Mouse (Mus musculus) hindbrain, embryonic 13.5 days (tissue): ENCODE measurements around the gene Gm45713. TPM values are rescaled to one million over a fixed set of nuclear protein-coding genes. Genes with fewer than 3 reads are reported as not detected.

Experiments
- ATAC-seq: fragments of 200-750 bp; cut with Nextera tagmentation; 2 replicates; pipeline ENCODE4 v1.8.0; 2017; ENCODE audit warnings: moderate TSS enrichment; ENCODE audit not compliant: low FRiP score
- H3K27ac ChIP-seq: fragments of 300-500 bp; sonication (generic); 2 replicates; pipeline ENCODE4 v1.5.1; 2015; ENCODE audit warnings: inconsistent platforms, mild to moderate bottlenecking, moderate library complexity
- H3K27me3 ChIP-seq: fragments of 300-500 bp; sonication (generic); 2 replicates; pipeline ENCODE4 v1.6.1; 2015; ENCODE audit warnings: mild to moderate bottlenecking, inconsistent platforms
- H3K36me3 ChIP-seq: fragments of 300-500 bp; sonication (generic); 2 replicates; pipeline ENCODE4 v1.6.1; 2015; ENCODE audit warnings: mild to moderate bottlenecking, inconsistent platforms
- H3K4me1 ChIP-seq: fragments of 300-500 bp; sonication (generic); replicated peaks from 2 replicates; pipeline ENCODE4 v1.6.1; 2015; ENCODE audit warnings: inconsistent platforms
- H3K4me2 ChIP-seq: fragments of 300-500 bp; sonication (generic); 2 replicates; pipeline ENCODE4 v1.6.1; 2015; ENCODE audit warnings: inconsistent platforms, mild to moderate bottlenecking, moderate library complexity
- H3K4me3 ChIP-seq: fragments of 300-500 bp; sonication (generic); 2 replicates; pipeline ENCODE4 v1.5.1; 2015; ENCODE audit warnings: mild to moderate bottlenecking, inconsistent platforms
- H3K9ac ChIP-seq: fragments of 300-500 bp; sonication (generic); 2 replicates; pipeline ENCODE4 v1.6.1; 2015; ENCODE audit warnings: mild to moderate bottlenecking, inconsistent platforms
- H3K9me3 ChIP-seq: fragments of 300-500 bp; sonication (generic); 2 replicates; pipeline ENCODE4 v1.6.1; 2016; ENCODE audit warnings: inconsistent platforms
- WGBS: fragments of 180-500 bp; shearing (Covaris S2); methylation state at CpG from one replicate; pipeline ENCODE4 v1.1.7; 2015; 5-methylcytosine and 5-hydroxymethylcytosine counted together
- polyA plus RNA-seq: library from polyadenylated mRNA; unstranded; fragments of >200 nt; fragmentation: Nextera tagmentation; extraction: Ambion mirVana; gene quantifications from 2 replicates; pipeline ENCODE4 v1.2.1, GENCODE M21; 2015

The Gm45713 gene
- 0.14 TPM in 1 of 2 replicates, not detected in the other for polyA plus RNA-seq

GRCm38 (mm10) chr7:45135993-45136567 is at the start of gene Gm45713, which contains the start of gene Flt3l:
Gene Gm45713 (minus strand): TSS chr7:45136231.
Gene Flt3l (minus strand): TSS chr7:45136432.
- Histone ChIP-seq H3K27me3 (peaks cover 35% of the 10 kb centered on the region), H3K9me3 (no peaks in the 10 kb centered on the region), H3K9ac (peak within 1 kb of the TSS; percentile 62), H3K4me2 (peak within 1 kb of the TSS; percentile 58), H3K27ac (no peak within 1 kb of the TSS), H3K4me1 (peaks cover 12% of the 10 kb centered on the region), H3K36me3 (no peaks in the 10 kb centered on the region), H3K4me3 (peak within 1 kb of the TSS; percentile 39)
- 3% methylated on average over 28 of the region's 29 CpGs for WGBS
- peak; percentile 78 for ATAC-seq

GRCm38 (mm10) chr7:45183672-45184071 is 47.6 kb upstream of the Gm45713 start:
- H3K36me3 ChIP-seq = no peaks in the 10 kb centered on the region
- H3K27me3 ChIP-seq = peaks cover 97% of the 10 kb centered on the region
- WGBS = 74% methylated on average over 7 of the region's 7 CpGs
- H3K4me1 ChIP-seq = peaks cover 29% of the 10 kb centered on the region
- no peak overlapping the region for H3K4me3 ChIP-seq
- no peak overlapping the region; the same call in 1 of the 2 replicates for H3K9ac ChIP-seq
- H3K4me2 ChIP-seq = no peak overlapping the region
- no peaks in the 10 kb centered on the region for H3K9me3 ChIP-seq
- ATAC-seq = no peak
- H3K27ac ChIP-seq = no peak overlapping the region

- no peak overlapping the region for H3K27ac ChIP-seq
- H3K9me3 ChIP-seq = no peaks in the 10 kb centered on the region
- no peak for ATAC-seq
- H3K4me1 ChIP-seq = peaks cover 29% of the 10 kb centered on the region
- H3K4me2 ChIP-seq = peak overlapping the region; percentile 56
- peak overlapping the region; percentile 49; the same call in 1 of the 2 replicates for H3K9ac ChIP-seq
- 24% methylated on average over 11 of the region's 11 CpGs for WGBS
- peak overlapping the region; percentile 32 for H3K4me3 ChIP-seq
- H3K27me3 ChIP-seq = peaks cover 97% of the 10 kb centered on the region
- no peaks in the 10 kb centered on the region for H3K36me3 ChIP-seq
Measured at GRCm38 (mm10) chr7:45182606-45183005, 46.6 kb upstream of the Gm45713 start.

- Histone ChIP-seq H3K27me3 (peaks cover 100% of the 10 kb centered on the region), H3K4me3 (peak overlapping the region; percentile 32), H3K27ac (no peak overlapping the region), H3K9me3 (no peaks in the 10 kb centered on the region), H3K9ac (peak overlapping the region; percentile 49; the same call in 1 of the 2 replicates), H3K4me2 (peak overlapping the region; percentile 56), H3K4me1 (peaks cover 29% of the 10 kb centered on the region), H3K36me3 (no peaks in the 10 kb centered on the region)
- WGBS = under 1% methylated on average over 34 of the region's 34 CpGs
- ATAC-seq = peak; percentile 84
Measured at GRCm38 (mm10) chr7:45182199-45182601, 46.2 kb upstream of the Gm45713 start.

GRCm38 (mm10) chr7:45181540-45181939 is 45.5 kb upstream of the Gm45713 start:
- Histone ChIP-seq H3K27me3 (peaks cover 100% of the 10 kb centered on the region), H3K36me3 (no peaks in the 10 kb centered on the region), H3K4me3 (peak overlapping the region; percentile 32), H3K9me3 (no peaks in the 10 kb centered on the region), H3K9ac (peak overlapping the region; percentile 46), H3K27ac (no peak overlapping the region), H3K4me2 (peak overlapping the region; percentile 56), H3K4me1 (peaks cover 29% of the 10 kb centered on the region)
- 3% methylated on average over 22 of the region's 35 CpGs for WGBS
- ATAC-seq = no peak

GRCm38 (mm10) chr7:45180896-45181477 is 45.0 kb upstream of the Gm45713 start, which contains the start of gene Pth2:
Gene Pth2 (plus strand): TSS chr7:45180995.
- peak within 1 kb of the TSS; percentile 32 for H3K4me3 ChIP-seq
- peak within 1 kb of the TSS; percentile 46 for H3K9ac ChIP-seq
- H3K4me2 ChIP-seq = peak within 1 kb of the TSS; percentile 56
- 22% methylated on average over 20 of the region's 20 CpGs for WGBS
- ATAC-seq = no peak
- no peaks in the 10 kb centered on the region for H3K9me3 ChIP-seq
- H3K36me3 ChIP-seq = no peaks in the 10 kb centered on the region
- peaks cover 35% of the 10 kb centered on the region for H3K4me1 ChIP-seq
- peaks cover 100% of the 10 kb centered on the region for H3K27me3 ChIP-seq
- H3K27ac ChIP-seq = no peak within 1 kb of the TSS

GRCm38 (mm10) chr7:45179469-45179868 is 43.4 kb upstream of the Gm45713 start, which contains the start of gene Gfy:
Gene Gfy (minus strand): TSS chr7:45179569.
- WGBS = 26% methylated on average over 7 of the region's 7 CpGs
- no peak within 1 kb of the TSS for H3K4me3 ChIP-seq
- H3K27me3 ChIP-seq = peaks cover 100% of the 10 kb centered on the region
- no peak within 1 kb of the TSS for H3K9ac ChIP-seq
- H3K36me3 ChIP-seq = no peaks in the 10 kb centered on the region
- H3K9me3 ChIP-seq = no peaks in the 10 kb centered on the region
- no peak within 1 kb of the TSS for H3K27ac ChIP-seq
- H3K4me1 ChIP-seq = peaks cover 34% of the 10 kb centered on the region
- no peak within 1 kb of the TSS for H3K4me2 ChIP-seq
- ATAC-seq = no peak

- H3K9me3 ChIP-seq = no peaks in the 10 kb centered on the region
- no peaks in the 10 kb centered on the region for H3K36me3 ChIP-seq
- H3K4me1 ChIP-seq = peaks cover 35% of the 10 kb centered on the region
- no peak for ATAC-seq
- H3K4me2 ChIP-seq = no peak overlapping the region
- H3K9ac ChIP-seq = no peak overlapping the region
- H3K27ac ChIP-seq = no peak overlapping the region
- WGBS = 23% methylated on average over 7 of the region's 7 CpGs
- no peak overlapping the region for H3K4me3 ChIP-seq
- peaks cover 98% of the 10 kb centered on the region for H3K27me3 ChIP-seq
Measured at GRCm38 (mm10) chr7:45178550-45178949, 42.5 kb upstream of the Gm45713 start.

GRCm38 (mm10) chr7:45176356-45176755 is 40.3 kb upstream of the Gm45713 start:
- H3K9me3 ChIP-seq = no peaks in the 10 kb centered on the region
- H3K27ac ChIP-seq = no peak overlapping the region
- peak overlapping the region; percentile 39; the same call in 1 of the 2 replicates for H3K9ac ChIP-seq
- H3K4me1 ChIP-seq = peaks cover 22% of the 10 kb centered on the region
- no peaks in the 10 kb centered on the region for H3K36me3 ChIP-seq
- 3% methylated on average over 30 of the region's 31 CpGs for WGBS
- H3K4me3 ChIP-seq = peak overlapping the region; percentile 17
- H3K4me2 ChIP-seq = peak overlapping the region; percentile 31
- ATAC-seq = no peak
- peaks cover 97% of the 10 kb centered on the region for H3K27me3 ChIP-seq

- no peak overlapping the region for H3K27ac ChIP-seq
- peaks cover 18% of the 10 kb centered on the region for H3K4me1 ChIP-seq
- 1% methylated on average over 23 of the region's 23 CpGs for WGBS
- no peak for ATAC-seq
- H3K9ac ChIP-seq = 0 out of 2 replicates have a peak overlapping the region, but pooled peaks have one; percentile 39
- H3K27me3 ChIP-seq = peaks cover 97% of the 10 kb centered on the region
- peak overlapping the region; percentile 17 for H3K4me3 ChIP-seq
- peak overlapping the region; percentile 31 for H3K4me2 ChIP-seq
- H3K9me3 ChIP-seq = no peaks in the 10 kb centered on the region
- no peaks in the 10 kb centered on the region for H3K36me3 ChIP-seq
Measured at GRCm38 (mm10) chr7:45175929-45176328, 39.9 kb upstream of the Gm45713 start.

- H3K36me3 ChIP-seq = no peaks in the 10 kb centered on the region
- H3K9me3 ChIP-seq = no peaks in the 10 kb centered on the region
- 2% methylated on average over 13 of the region's 13 CpGs for WGBS
- no peak overlapping the region for H3K27ac ChIP-seq
- H3K9ac ChIP-seq = no peak overlapping the region
- H3K4me1 ChIP-seq = peaks cover 17% of the 10 kb centered on the region
- H3K4me3 ChIP-seq = no peak overlapping the region
- peaks cover 97% of the 10 kb centered on the region for H3K27me3 ChIP-seq
- no peak overlapping the region for H3K4me2 ChIP-seq
- ATAC-seq = no peak
Measured at GRCm38 (mm10) chr7:45175398-45175797, 39.4 kb upstream of the Gm45713 start.

- no peak overlapping the region for H3K27ac ChIP-seq
- ATAC-seq = no peak
Measured at GRCm38 (mm10) chr7:45174567-45175280, 38.7 kb upstream of the Gm45713 start.

More at GRCm38 (mm10) chr7:45174567-45175280, 38.7 kb upstream of the Gm45713 start:
- H3K9me3 ChIP-seq = 0 out of 2 replicates have a peak, but pooled peaks cover 1% of the 10 kb centered on the region
- H3K9ac ChIP-seq = no peak overlapping the region
- H3K27me3 ChIP-seq = peaks cover 97% of the 10 kb centered on the region
- H3K36me3 ChIP-seq = no peaks in the 10 kb centered on the region
- peak overlapping the region; percentile 31; the same call in 1 of the 2 replicates for H3K4me2 ChIP-seq
- 0 out of 2 replicates have a peak overlapping the region, but pooled peaks have one; percentile 9 for H3K4me3 ChIP-seq
- WGBS = 6% methylated on average over 20 of the region's 29 CpGs
- peaks cover 17% of the 10 kb centered on the region for H3K4me1 ChIP-seq
